Mouse (Mus musculus) ovary, adult 18-20 months (tissue): ENCODE results near the gene Wscd2.

Source experiments
- DNase-seq: peaks from one replicate; pipeline ENCODE4 v3.0.0; 2022; ENCODE audit warnings: low spot score, mixed read lengths

The Wscd2 gene

GRCm38 (mm10) chr5:113485584-113486162 lies 4.5 kb upstream of the Wscd2 start:
- DNase-seq = no peak

GRCm38 (mm10) chr5:113487879-113488278 lies 2.3 kb upstream of the Wscd2 start:
- no peak for DNase-seq

- no peak for DNase-seq
These were observed 516 bp upstream of the Wscd2 start for GRCm38 (mm10) chr5:113489617-113490016.

DNA sequence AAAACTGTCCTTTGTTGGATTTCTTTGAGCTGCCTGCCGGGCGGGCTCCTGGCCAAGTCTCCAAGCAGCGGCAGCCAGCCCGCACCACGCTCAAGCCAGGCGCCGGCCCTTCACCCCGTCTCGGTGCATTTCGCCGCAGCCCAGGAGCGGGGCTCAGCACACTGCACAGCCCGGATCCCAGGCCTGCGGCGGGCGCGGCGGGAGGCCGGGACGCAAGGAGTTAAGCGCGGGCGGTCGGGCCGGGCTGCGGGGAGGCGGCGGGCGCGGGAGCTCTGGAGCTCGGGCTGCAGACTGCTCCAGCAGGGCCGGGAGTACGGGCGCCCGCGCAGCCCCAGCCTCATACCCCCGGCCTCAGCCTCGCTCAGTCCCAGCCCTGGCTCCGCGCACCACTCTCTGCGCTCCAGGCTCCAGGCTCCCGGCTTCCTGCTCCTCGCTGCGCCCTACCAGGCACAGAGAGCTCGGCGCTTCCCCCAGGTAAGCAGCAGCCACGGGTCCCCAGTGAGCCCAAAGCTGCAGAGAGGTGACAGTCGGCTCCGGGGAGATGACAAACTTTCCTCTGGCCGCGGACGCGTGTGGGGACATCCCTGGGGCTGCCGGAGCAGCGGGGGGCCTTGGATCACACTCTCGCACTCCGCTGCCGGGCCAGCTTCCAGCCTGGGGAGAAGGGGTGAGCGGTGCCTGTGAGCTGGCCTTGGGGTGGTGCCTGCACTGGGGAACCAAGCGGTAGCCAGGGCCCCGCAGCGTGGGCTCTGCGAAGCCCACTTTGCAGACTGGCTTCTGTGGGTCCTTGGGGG lies 531 bp downstream of the Wscd2 start:
- no peak for DNase-seq

- DNase-seq = no peak
These were observed 1.4 kb downstream of the Wscd2 start for GRCm38 (mm10) chr5:113491552-113491951.

GRCm38 (mm10) chr5:113491988-113492387 lies 1.9 kb downstream of the Wscd2 start:
- DNase-seq = no peak

- no peak for DNase-seq
These were observed 2.4 kb downstream of the Wscd2 start for GRCm38 (mm10) chr5:113492417-113493035.

- no peak for DNase-seq
These were observed 3.9 kb downstream of the Wscd2 start for GRCm38 (mm10) chr5:113493997-113494396.

DNA sequence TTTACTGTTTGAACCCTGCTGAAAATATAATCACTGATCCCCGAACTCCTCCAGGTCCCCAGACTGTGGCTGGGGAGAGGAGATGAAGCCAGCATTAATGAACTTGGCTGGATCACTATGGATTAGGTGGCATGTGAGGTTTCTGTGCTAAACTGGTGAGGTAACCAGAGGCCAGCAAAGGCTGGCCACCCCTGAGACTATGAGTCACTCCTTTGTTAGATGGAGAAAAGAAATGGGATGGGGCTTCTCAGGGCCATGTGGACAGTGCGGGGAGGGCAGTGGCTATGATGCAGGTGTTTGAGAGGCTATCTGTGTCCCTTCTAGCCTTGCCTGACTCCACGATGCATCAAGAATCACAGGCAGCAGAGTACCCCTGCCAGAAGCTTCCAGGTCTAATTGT lies 6.8 kb downstream of the Wscd2 start:
- DNase-seq = no peak

GRCm38 (mm10) chr5:113499421-113499820 lies 9.3 kb downstream of the Wscd2 start:
- no peak for DNase-seq

- DNase-seq = no peak
These were observed 13.1 kb downstream of the Wscd2 start for GRCm38 (mm10) chr5:113503276-113503675.

DNA sequence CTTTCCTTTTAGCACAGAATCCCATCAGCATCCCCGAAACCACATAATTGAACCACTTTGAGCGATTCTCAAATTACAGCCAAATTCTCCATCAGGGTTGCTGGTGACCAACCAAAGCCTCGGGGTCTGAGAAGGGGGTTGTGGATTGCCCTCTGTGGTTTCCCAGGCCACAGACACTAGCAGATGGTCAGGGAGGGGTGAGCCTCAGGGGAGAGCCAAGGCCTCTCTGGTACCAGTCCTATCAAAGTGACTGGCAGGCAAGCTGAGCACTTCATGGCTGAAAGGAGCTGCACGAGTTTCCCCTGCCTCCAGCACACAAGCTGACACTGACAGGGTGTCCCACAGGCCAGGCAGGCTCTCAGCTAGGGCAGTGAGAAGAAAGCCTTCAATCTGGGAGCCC lies 14.5 kb downstream of the Wscd2 start:
- no peak for DNase-seq

- no peak for DNase-seq
These were observed 15.9 kb downstream of the Wscd2 start for GRCm38 (mm10) chr5:113506065-113506464.

DNA sequence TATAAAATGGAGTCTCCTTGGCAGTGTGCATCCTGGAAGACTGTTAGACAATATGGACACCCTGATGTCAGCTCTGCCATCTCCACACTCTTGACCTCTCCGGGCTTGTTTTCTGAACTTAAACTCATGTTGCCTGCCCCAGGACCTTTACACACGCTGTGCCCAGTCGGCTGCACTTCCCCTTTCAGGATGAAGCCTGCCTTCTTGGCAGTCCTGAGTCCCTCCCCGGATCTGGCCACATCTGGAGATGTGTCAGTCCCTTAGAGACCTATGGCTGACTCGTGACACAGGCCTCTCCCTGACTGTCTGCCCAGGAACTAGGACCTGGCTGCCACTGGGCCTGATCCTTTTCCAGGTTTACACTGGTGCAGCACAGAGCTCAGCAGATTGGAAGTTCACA lies 16.6 kb downstream of the Wscd2 start:
- DNase-seq = no peak

GRCm38 (mm10) chr5:113509167-113509566 lies 19.0 kb downstream of the Wscd2 start:
- DNase-seq = no peak

GRCm38 (mm10) chr5:113513640-113514039 lies 23.5 kb downstream of the Wscd2 start:
- DNase-seq = no peak

DNA sequence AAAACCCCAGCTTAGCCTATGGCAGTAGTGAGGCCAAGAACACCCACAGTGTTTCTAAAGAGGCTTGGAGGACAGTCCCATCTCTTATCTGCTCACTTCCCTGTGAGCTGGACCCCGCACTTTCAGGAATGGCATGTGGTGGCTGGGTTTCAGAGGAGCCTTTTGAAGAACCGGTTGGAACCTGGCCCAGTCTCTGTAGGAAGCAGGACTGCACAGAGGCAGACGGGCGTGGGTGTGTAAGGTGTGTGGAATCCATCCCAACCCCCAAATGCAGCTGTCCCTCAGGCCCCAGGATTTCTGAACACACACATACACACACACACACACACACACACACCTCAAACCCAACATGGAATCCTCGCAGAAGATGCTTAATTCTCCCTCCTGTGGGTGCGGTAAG lies 23.9 kb downstream of the Wscd2 start:
- DNase-seq = no peak

DNA sequence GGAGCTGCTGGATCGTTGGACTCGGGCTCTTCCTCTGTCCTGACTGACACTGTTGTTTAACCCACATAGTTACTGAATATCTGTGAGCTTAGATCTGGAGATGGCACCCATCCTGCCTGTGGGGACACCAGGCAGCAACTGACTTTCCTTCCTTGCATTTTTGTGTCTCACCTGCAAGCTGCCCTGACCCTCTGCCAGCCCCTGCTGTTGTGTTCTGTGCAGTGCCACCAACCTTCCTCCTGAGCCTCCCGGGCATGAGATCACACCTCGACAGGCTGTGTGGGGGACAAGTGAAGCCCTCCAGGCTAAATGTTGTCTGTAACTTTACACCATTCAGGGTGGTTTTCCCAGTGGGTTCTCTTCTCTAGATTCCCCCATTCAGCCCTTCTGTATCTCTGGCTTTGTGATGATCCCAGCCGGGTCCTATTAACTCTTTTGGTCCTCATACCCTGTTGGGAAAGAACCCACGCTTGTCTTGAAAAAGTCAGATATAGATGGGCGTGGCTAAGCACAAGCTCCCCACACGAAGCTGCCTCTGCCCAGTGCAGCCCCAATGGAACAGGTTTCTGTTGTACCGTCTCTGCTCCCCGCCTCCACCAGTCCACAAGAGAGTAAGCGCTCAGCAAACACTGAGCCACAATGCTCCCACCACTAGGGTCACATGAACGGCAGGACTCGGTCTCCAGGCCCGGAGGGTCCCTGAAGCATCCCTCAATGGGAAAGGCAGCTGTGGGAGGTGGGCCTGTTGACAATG lies 26.2 kb downstream of the Wscd2 start:
- no peak for DNase-seq

DNA sequence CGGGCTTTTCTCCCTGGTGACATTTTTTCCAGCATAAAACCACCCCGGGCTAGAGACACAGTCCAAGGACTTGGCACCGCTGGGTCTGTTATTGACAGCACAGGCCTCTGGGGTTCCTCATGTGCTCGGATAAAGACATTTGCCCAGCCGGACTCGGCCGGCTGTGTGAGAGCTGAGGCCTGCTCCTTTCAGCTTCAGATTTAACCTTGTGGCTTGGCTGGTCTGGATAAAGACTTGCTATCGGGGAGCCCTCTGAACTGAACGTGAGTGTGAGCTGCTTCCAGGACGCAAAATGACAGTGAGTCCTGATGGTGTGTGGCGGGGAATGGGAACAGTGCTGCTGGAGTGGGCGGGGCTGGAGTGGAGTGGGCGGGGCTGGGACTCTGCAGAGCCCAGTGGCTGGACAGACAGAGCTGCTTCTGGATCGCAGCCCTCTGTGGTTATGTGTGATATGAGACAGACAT lies 26.8 kb downstream of the Wscd2 start:
- DNase-seq = no peak

- DNase-seq = no peak
These were observed 27.3 kb downstream of the Wscd2 start for GRCm38 (mm10) chr5:113517387-113517786.

DNA sequence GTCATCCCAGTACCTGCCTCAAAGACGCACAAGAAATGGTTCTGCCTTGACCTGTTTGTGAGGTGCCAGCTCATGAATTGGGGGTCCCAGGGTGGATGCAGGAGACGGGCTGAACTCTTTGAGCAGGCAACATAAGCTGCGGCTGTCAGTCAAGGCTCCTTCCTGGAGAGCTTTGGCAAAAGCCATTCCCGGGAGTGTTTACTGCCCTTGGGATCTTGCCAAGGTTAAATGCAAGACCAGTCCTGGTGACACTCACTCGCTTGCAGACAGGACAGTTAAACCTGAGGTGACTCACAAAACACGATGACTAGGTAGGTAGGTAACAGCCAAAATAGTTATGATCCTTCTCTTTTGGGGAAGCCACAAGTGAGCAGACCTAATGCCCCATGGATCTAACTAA lies 30.9 kb downstream of the Wscd2 start:
- DNase-seq = no peak

DNA sequence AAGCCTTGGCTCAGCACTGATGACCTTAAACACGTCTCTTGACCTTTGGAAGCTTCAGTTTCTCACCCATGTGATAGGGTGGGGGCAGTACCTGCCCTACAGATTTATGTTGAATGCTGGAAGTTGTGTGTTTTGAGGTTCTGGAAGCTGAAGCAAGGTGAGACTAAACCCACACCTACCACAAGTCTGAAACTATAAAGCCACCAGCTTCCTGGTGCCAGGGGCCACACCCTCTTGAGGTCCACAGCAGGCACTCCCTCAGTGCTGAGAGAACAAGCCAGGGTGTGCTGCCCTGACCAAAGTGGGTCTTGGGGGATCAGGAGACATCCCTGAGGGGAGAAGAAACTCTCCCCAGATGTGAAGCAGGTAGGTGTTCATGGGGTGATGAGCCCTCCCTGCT lies 48.7 kb downstream of the Wscd2 start:
- no peak for DNase-seq

DNA sequence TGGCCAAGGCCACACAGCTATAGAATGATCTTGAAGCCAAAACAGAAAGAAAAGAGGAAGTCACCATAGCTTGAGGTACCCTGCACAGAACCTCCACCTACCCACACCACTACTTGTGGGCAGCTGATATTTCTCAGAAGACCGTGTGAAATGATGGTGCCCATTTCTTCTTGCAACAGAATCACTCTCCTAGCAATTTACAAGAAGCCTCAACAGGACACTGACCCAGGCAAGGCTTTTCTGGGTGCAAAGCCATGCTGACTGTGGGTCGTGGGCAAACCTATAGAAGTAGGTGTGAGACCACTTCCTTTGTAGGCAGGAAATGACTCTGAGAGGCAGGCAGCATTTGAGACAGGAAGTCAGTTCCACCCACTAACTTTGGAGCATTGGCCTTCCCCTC lies 49.3 kb downstream of the Wscd2 start:
- no peak for DNase-seq
